In the genomic region with DNA sequence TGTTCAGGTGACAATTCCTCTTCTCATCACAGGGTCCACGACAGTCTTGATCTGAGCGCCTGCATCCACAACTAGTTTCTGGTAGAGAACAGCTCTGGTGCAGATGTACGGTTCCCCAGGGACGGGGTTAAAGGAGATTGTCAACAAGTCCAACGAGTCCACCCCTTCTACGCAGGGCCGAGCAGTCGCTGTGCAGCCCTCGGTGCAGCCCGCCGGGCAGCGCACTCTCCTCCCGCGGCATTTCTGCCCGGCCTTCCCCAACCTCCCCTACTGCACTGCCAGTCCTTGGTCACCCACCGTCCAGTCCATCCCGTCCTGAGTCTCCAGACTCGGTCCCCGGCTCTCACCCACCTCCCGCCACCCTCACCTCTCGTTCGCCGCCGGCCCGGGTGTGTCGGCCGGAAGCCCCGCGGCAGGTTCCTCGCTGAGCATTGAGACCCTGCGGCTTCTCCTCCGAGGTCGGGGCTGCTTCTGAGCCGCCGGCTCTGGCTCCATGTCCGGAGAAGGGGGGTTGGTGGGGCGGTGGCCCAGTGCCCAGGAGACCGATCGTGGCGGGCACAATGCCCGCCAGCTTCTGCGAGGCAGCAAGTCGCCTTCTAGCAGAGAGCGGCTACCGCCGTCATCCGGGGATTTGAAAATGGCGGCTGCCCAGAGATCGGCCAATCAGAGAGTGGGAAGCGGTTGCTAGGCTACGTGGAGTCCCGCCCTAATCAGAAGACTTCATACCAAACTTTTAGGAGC, we compare ENCODE assay signal across 1 mouse cellular context.
TF ChIP-seq lines count a peak whose summit lies in the region.

Gene Net1, minus strand, starts transcription at position 650 of the 741 bp plus-strand sequence.
Gene Tubal3, plus strand, starts transcription at position 704 of the 741 bp plus-strand sequence.

TF ChIP-seq in CH12.LX, 34 proteins besides CTCF, POLR2A, EP300 and RAD21 (continued from another document):
- TF ChIP-seq GABPA (IDR thresholded peaks at IDR 0.05; ENCODE audit: insufficient replicate concordance, low read depth, low read length) (no peak), ELF1 (IDR thresholded peaks at IDR 0.05; ENCODE audit: low read depth, low read length) (peak; percentile 35; the same call in 1 of the 2 replicates), ZMIZ1 (IDR thresholded peaks at IDR 0.05; ENCODE audit: low read depth, low read length) (0 out of 2 replicates have a peak, but pooled peaks have one; percentile 40), ZKSCAN1 (IDR thresholded peaks at IDR 0.05; ENCODE audit: borderline replicate concordance, low read depth, low read length) (no peak), MXI1 (IDR thresholded peaks at IDR 0.05; ENCODE audit: low read depth, low read length) (peak; percentile 83), TBP (conservative IDR thresholded peaks at IDR 0.05; ENCODE audit: low read depth, low read length) (0 out of 2 replicates have a peak, but pooled peaks have one; percentile 25), MEF2A (IDR thresholded peaks at IDR 0.05; ENCODE audit: borderline replicate concordance, low read depth, low read length) (0 out of 2 replicates have a peak, but pooled peaks have one; percentile 40), SIN3A (IDR thresholded peaks at IDR 0.05; ENCODE audit: low read length) (peak; percentile 95), BHLHE40 (IDR thresholded peaks at IDR 0.05; ENCODE audit: low read depth, low read length) (no peak), MAFK (IDR thresholded peaks at IDR 0.05; ENCODE audit: insufficient replicate concordance, low read length) (no peak), ZC3H11A (IDR thresholded peaks at IDR 0.05; ENCODE audit: low read depth, low read length) (no peak), PAX5 (IDR thresholded peaks at IDR 0.05; ENCODE audit: low read length) (no peak), HCFC1 (IDR thresholded peaks at IDR 0.05; ENCODE audit: low read depth, low read length) (peak; percentile 51), NELFE (IDR thresholded peaks at IDR 0.05; ENCODE audit: low read depth, low read length) (peak; percentile 86), KAT2A (IDR thresholded peaks at IDR 0.05; ENCODE audit: insufficient replicate concordance, low read length) (0 out of 2 replicates have a peak, but pooled peaks have one; percentile 33), USF2 (conservative IDR thresholded peaks at IDR 0.05; ENCODE audit: low read depth, low read length) (no peak), ZNF384 (IDR thresholded peaks at IDR 0.05; ENCODE audit: low read depth, low read length) (no peak), JUND (conservative IDR thresholded peaks at IDR 0.05; ENCODE audit: low read depth, low read length) (no peak), SMC3 (IDR thresholded peaks at IDR 0.05; ENCODE audit: low read depth, low read length) (no peak), TCF12 (IDR thresholded peaks at IDR 0.05; ENCODE audit: low read depth, low read length) (peak; percentile 51; the same call in 1 of the 2 replicates), MYC (IDR thresholded peaks at IDR 0.05; ENCODE audit: low read depth, low read length) (no peak), RCOR1 (conservative IDR thresholded peaks at IDR 0.05; ENCODE audit: low read depth, low read length) (no peak)
